Mouse (Mus musculus): ENCODE results near the gene Smarca2. TPM values are rescaled to one million over a fixed set of nuclear protein-coding genes. Genes with fewer than 3 reads are reported as not detected.

The Smarca2 gene
- polyA plus RNA-seq, 1 experiment from 2014 or later = 46.3 TPM

GRCm38 (mm10) chr19:26609637-26610036, 4.8 kb downstream of the Smarca2 start:
- no peak for DNase-seq (ENCODE audit: low spot score)
- no peak for ATAC-seq
- Histone ChIP-seq H3K4me1 (ENCODE audit: insufficient read depth, low read depth, low read length) (peaks cover 9% of the 10 kb centered on the region; the same call in 1 of the 2 replicates), H3K4me3 (ENCODE audit: low read depth, low read length) (no peak overlapping the region), H3K4me2 (replicated peaks; ENCODE audit: low read depth, low read length) (peak overlapping the region; percentile 8; the same call in 1 of the 2 replicates), H3K27me3 (replicated peaks; ENCODE audit: insufficient read depth, low read length) (no peaks in the 10 kb centered on the region), H3K9ac (replicated peaks; ENCODE audit: low read depth) (no peak overlapping the region), H3K36me3 (ENCODE audit: insufficient read depth, low read length) (no peaks in the 10 kb centered on the region), H3K9me3 (ENCODE audit: low read length) (no peaks in the 10 kb centered on the region), H3K27ac (ENCODE audit: low read length) (no peak overlapping the region)
- TF ChIP-seq EP300 (IDR thresholded peaks at IDR 0.05) = no peak
- TF ChIP-seq CTCF (IDR thresholded peaks at IDR 0.05) = no peak
- 39% methylated on average over 2 of the region's 2 CpGs for WGBS

- peak; percentile 83 for ATAC-seq
- TF ChIP-seq CTCF (IDR thresholded peaks at IDR 0.05) = no peak
- TF ChIP-seq EP300 (IDR thresholded peaks at IDR 0.05) = peak; percentile 55; the same call in 1 of the 2 replicates
Observed at GRCm38 (mm10) chr19:26612995-26613394, 8.1 kb downstream of the Smarca2 start.

GRCm38 (mm10) chr19:26613665-26614064, 8.8 kb downstream of the Smarca2 start:
- H3K36me3 ChIP-seq (ENCODE audit: insufficient read depth, low read length) = no peaks in the 10 kb centered on the region
- peak overlapping the region; percentile 3; the same call in 1 of the 2 replicates for H3K27ac ChIP-seq (ENCODE audit: low read length)
- H3K4me2 ChIP-seq (replicated peaks; ENCODE audit: low read depth, low read length) = no peak overlapping the region
- no peak overlapping the region for H3K9ac ChIP-seq (replicated peaks; ENCODE audit: low read depth)
- peak; percentile 75 for ATAC-seq
- no peaks in the 10 kb centered on the region for H3K9me3 ChIP-seq (ENCODE audit: low read length)
- peak; percentile 55 for DNase-seq (ENCODE audit: low spot score)
- no peaks in the 10 kb centered on the region for H3K4me1 ChIP-seq (ENCODE audit: insufficient read depth, low read depth, low read length)
- H3K4me3 ChIP-seq (ENCODE audit: low read depth, low read length) = no peak overlapping the region
- WGBS = 37% methylated on average over 5 of the region's 5 CpGs
- TF ChIP-seq CTCF (IDR thresholded peaks at IDR 0.05) (no peak), EP300 (IDR thresholded peaks at IDR 0.05) (peak; percentile 62)
- no peaks in the 10 kb centered on the region for H3K27me3 ChIP-seq (replicated peaks; ENCODE audit: insufficient read depth, low read length)

More at GRCm38 (mm10) chr19:26612995-26613394, 8.1 kb downstream of the Smarca2 start:
- no peaks in the 10 kb centered on the region for H3K36me3 ChIP-seq (ENCODE audit: insufficient read depth, low read length)
- no peak overlapping the region for H3K27ac ChIP-seq (ENCODE audit: low read length)
- no peak overlapping the region for H3K9ac ChIP-seq (replicated peaks; ENCODE audit: low read depth)
- H3K9me3 ChIP-seq (ENCODE audit: low read length) = no peaks in the 10 kb centered on the region
- no peak overlapping the region for H3K4me3 ChIP-seq (ENCODE audit: low read depth, low read length)
- peak; percentile 24 for DNase-seq (ENCODE audit: low spot score)
- H3K4me2 ChIP-seq (replicated peaks; ENCODE audit: low read depth, low read length) = no peak overlapping the region
- peaks cover 6% of the 10 kb centered on the region; the same call in 1 of the 2 replicates for H3K4me1 ChIP-seq (ENCODE audit: insufficient read depth, low read depth, low read length)
- WGBS = 48% methylated on average over 4 of the region's 4 CpGs
- H3K27me3 ChIP-seq (replicated peaks; ENCODE audit: insufficient read depth, low read length) = no peaks in the 10 kb centered on the region

- Histone ChIP-seq H3K9ac (replicated peaks; ENCODE audit: low read depth) (no peak overlapping the region), H3K4me3 (ENCODE audit: low read depth, low read length) (no peak overlapping the region), H3K36me3 (ENCODE audit: insufficient read depth, low read length) (peaks cover 4% of the 10 kb centered on the region; the same call in 1 of the 2 replicates), H3K9me3 (ENCODE audit: low read length) (no peaks in the 10 kb centered on the region), H3K4me1 (ENCODE audit: insufficient read depth, low read depth, low read length) (no peaks in the 10 kb centered on the region), H3K27ac (ENCODE audit: low read length) (no peak overlapping the region), H3K27me3 (replicated peaks; ENCODE audit: insufficient read depth, low read length) (no peaks in the 10 kb centered on the region), H3K4me2 (replicated peaks; ENCODE audit: low read depth, low read length) (no peak overlapping the region)
- no peak for TF ChIP-seq CTCF (IDR thresholded peaks at IDR 0.05)
- no peak for TF ChIP-seq EP300 (IDR thresholded peaks at IDR 0.05)
- no peak for ATAC-seq
- no peak for DNase-seq (ENCODE audit: low spot score)
- WGBS = 78% methylated on average over 1 of the region's 1 CpGs
Observed at GRCm38 (mm10) chr19:26616271-26616670, 11.4 kb downstream of the Smarca2 start.

GRCm38 (mm10) chr19:26617287-26617686, 12.4 kb downstream of the Smarca2 start:
- WGBS = 70% methylated on average over 5 of the region's 5 CpGs

GRCm38 (mm10) chr19:26630712-26631235, 25.9 kb downstream of the Smarca2 start:
- 35% methylated on average over 8 of the region's 8 CpGs for WGBS

More at GRCm38 (mm10) chr19:26617287-26617686, 12.4 kb downstream of the Smarca2 start:
- Histone ChIP-seq H3K9me3 (ENCODE audit: low read length) (no peaks in the 10 kb centered on the region), H3K9ac (replicated peaks; ENCODE audit: low read depth) (no peak overlapping the region), H3K4me1 (ENCODE audit: insufficient read depth, low read depth, low read length) (no peaks in the 10 kb centered on the region), H3K36me3 (ENCODE audit: insufficient read depth, low read length) (peaks cover 4% of the 10 kb centered on the region; the same call in 1 of the 2 replicates), H3K4me3 (ENCODE audit: low read depth, low read length) (no peak overlapping the region), H3K4me2 (replicated peaks; ENCODE audit: low read depth, low read length) (no peak overlapping the region), H3K27ac (ENCODE audit: low read length) (no peak overlapping the region), H3K27me3 (replicated peaks; ENCODE audit: insufficient read depth, low read length) (no peaks in the 10 kb centered on the region)
- ATAC-seq (no peak), DNase-seq (ENCODE audit: low spot score) (peak; percentile 26)
- TF ChIP-seq EP300 (IDR thresholded peaks at IDR 0.05) = peak; percentile 89
- no peak for TF ChIP-seq CTCF (IDR thresholded peaks at IDR 0.05)

More at GRCm38 (mm10) chr19:26630712-26631235, 25.9 kb downstream of the Smarca2 start:
- no peak overlapping the region for H3K4me3 ChIP-seq (ENCODE audit: low read depth, low read length)
- no peak overlapping the region for H3K9ac ChIP-seq (replicated peaks; ENCODE audit: low read depth)
- no peaks in the 10 kb centered on the region for H3K4me1 ChIP-seq (ENCODE audit: insufficient read depth, low read depth, low read length)
- H3K4me2 ChIP-seq (replicated peaks; ENCODE audit: low read depth, low read length) = no peak overlapping the region
- TF ChIP-seq EP300 (IDR thresholded peaks at IDR 0.05) (no peak), CTCF (IDR thresholded peaks at IDR 0.05) (no peak)
- ATAC-seq (no peak), DNase-seq (ENCODE audit: low spot score) (peak; percentile 61)
- H3K27me3 ChIP-seq (replicated peaks; ENCODE audit: insufficient read depth, low read length) = no peaks in the 10 kb centered on the region
- no peak overlapping the region for H3K27ac ChIP-seq (ENCODE audit: low read length)
- H3K36me3 ChIP-seq (ENCODE audit: insufficient read depth, low read length) = peaks cover 8% of the 10 kb centered on the region
- H3K9me3 ChIP-seq (ENCODE audit: low read length) = no peaks in the 10 kb centered on the region
